Mouse (Mus musculus) 3134 (cell line): ENCODE data around the gene Uhrf2.
"Not testable (repeated sequence)": the region's sequence is repeated elsewhere in the genome, so short reads cannot be mapped to it uniquely, and the experiment has no call there.

Source experiments
- DNase-seq: peaks from one replicate; pipeline ENCODE4 v3.0.0-alpha.2; 2011; ENCODE audit warnings: low spot score; ENCODE audit not compliant: insufficient read length; ENCODE audit errors: extremely low read depth

Uhrf2 gene

GRCm38 (mm10) chr19:30029894-30030635, at the start of gene Uhrf2:
Gene Uhrf2 (plus strand): TSS chr19:30030513.
- peak; percentile 85 for DNase-seq

- no peak for DNase-seq
Measured at GRCm38 (mm10) chr19:29984208-29985005, 45.9 kb upstream of the Uhrf2 start.

- DNase-seq, result no peak
Measured at GRCm38 (mm10) chr19:29986464-29987091, 43.7 kb upstream of the Uhrf2 start.

- no peak for DNase-seq
Measured at GRCm38 (mm10) chr19:30000406-30001365, 29.6 kb upstream of the Uhrf2 start.

GRCm38 (mm10) chr19:30001550-30001949, 28.8 kb upstream of the Uhrf2 start:
- no peak for DNase-seq

GRCm38 (mm10) chr19:30003621-30004020, 26.7 kb upstream of the Uhrf2 start, which contains the start of gene Trpd52l3:
Gene Trpd52l3 (plus strand): TSS chr19:30003790.
- DNase-seq, result no peak

- no peak for DNase-seq
Measured at GRCm38 (mm10) chr19:30006371-30006770, 23.9 kb upstream of the Uhrf2 start.

GRCm38 (mm10) chr19:30010520-30011296, 19.6 kb upstream of the Uhrf2 start:
- DNase-seq, result no peak

- DNase-seq, result no peak
Measured at GRCm38 (mm10) chr19:30014331-30014730, 16.0 kb upstream of the Uhrf2 start.

- DNase-seq, result no peak
Measured at GRCm38 (mm10) chr19:30016156-30016555, 14.2 kb upstream of the Uhrf2 start.

GRCm38 (mm10) chr19:30023419-30023818, 6.9 kb upstream of the Uhrf2 start:
- not testable (repeated sequence) for DNase-seq

- DNase-seq, result no peak
Measured at GRCm38 (mm10) chr19:30029002-30029710, 1.2 kb upstream of the Uhrf2 start.

- peak; percentile 66 for DNase-seq
Measured at GRCm38 (mm10) chr19:30030636-30031467, 539 bp downstream of the Uhrf2 start.

GRCm38 (mm10) chr19:30031468-30031931, 1.2 kb downstream of the Uhrf2 start:
- DNase-seq, result peak; percentile 60

GRCm38 (mm10) chr19:30032206-30032605, 1.9 kb downstream of the Uhrf2 start:
- DNase-seq, result no peak

- DNase-seq, result no peak
Measured at GRCm38 (mm10) chr19:30035361-30035760, 5.0 kb downstream of the Uhrf2 start.

GRCm38 (mm10) chr19:30043691-30044090, 13.4 kb downstream of the Uhrf2 start:
- DNase-seq, result no peak

- DNase-seq, result no peak
Measured at GRCm38 (mm10) chr19:30044630-30045029, 14.3 kb downstream of the Uhrf2 start.
